Mouse (Mus musculus) midbrain, embryonic 16.5 days (tissue): ENCODE measurements at regions not wholly inside any gene's neighbourhood (a gene's known extent, or its start where the extent isn't known, plus 50 kb on each side); places are given as distances from the start of the nearest gene placed in this dataset.

Source experiments
- ATAC-seq: fragments of 200-750 bp; cut with Nextera tagmentation; 2 replicates; pipeline ENCODE4 v1.8.0; 2017; ENCODE audit warnings: moderate TSS enrichment
- H3K27ac ChIP-seq: fragments of 300-500 bp; sonication (generic); 2 replicates; pipeline ENCODE4 v1.5.1; 2014; ENCODE audit warnings: mild to moderate bottlenecking, low read length, mixed read lengths
- H3K27me3 ChIP-seq: fragments of 300-500 bp; sonication (generic); 2 replicates; pipeline ENCODE4 v1.6.1; 2014; ENCODE audit warnings: low read depth, low read length, mixed read lengths; ENCODE audit not compliant: control insufficient read depth, insufficient read depth
- H3K36me3 ChIP-seq: fragments of 300-500 bp; sonication (generic); 2 replicates; pipeline ENCODE4 v1.6.1; 2014; ENCODE audit warnings: mild to moderate bottlenecking, low read length, moderate library complexity, mixed read lengths; ENCODE audit not compliant: control insufficient read depth, insufficient read depth
- H3K4me1 ChIP-seq: fragments of 300-500 bp; sonication (generic); 2 replicates; pipeline ENCODE4 v1.6.1; 2014; ENCODE audit warnings: mild to moderate bottlenecking, low read length, mixed read lengths; ENCODE audit not compliant: control insufficient read depth, insufficient read depth
- H3K4me2 ChIP-seq: fragments of 300-500 bp; sonication (generic); 2 replicates; pipeline ENCODE4 v1.6.1; 2014; ENCODE audit warnings: mild to moderate bottlenecking, low read length, mixed read lengths
- H3K4me3 ChIP-seq: fragments of 300-500 bp; sonication (generic); 2 replicates; pipeline ENCODE4 v1.5.1; 2014; ENCODE audit warnings: low read depth, mild to moderate bottlenecking, low read length, moderate library complexity, mixed read lengths
- H3K9ac ChIP-seq: fragments of 300-500 bp; sonication (generic); 2 replicates; pipeline ENCODE4 v1.6.1; 2014; ENCODE audit warnings: low read depth, low read length, mixed read lengths
- H3K9me3 ChIP-seq: fragments of 300-500 bp; sonication (generic); replicated peaks from 2 replicates; pipeline ENCODE4 v1.6.1; 2014; ENCODE audit warnings: mild to moderate bottlenecking, low read length, mixed read lengths; ENCODE audit not compliant: control insufficient read depth, poor library complexity, severe bottlenecking
- WGBS: fragments of 180-500 bp; shearing (Covaris S2); extraction: QIAGEN DNeasy Blood & Tissue Kit; methylation state at CpG from one replicate; pipeline ENCODE4 v1.1.7; 2014; 5-methylcytosine and 5-hydroxymethylcytosine counted together

- 0 out of 2 replicates have a peak, but pooled peaks cover 2% of the 10 kb centered on the region for H3K4me1 ChIP-seq
- H3K9ac ChIP-seq, result no peak overlapping the region
- no peaks in the 10 kb centered on the region for H3K9me3 ChIP-seq
- H3K36me3 ChIP-seq, result no peaks in the 10 kb centered on the region
- H3K4me3 ChIP-seq, result no peak overlapping the region
- WGBS, result 64% methylated on average over 4 of the region's 4 CpGs
- H3K27ac ChIP-seq, result no peak overlapping the region
- ATAC-seq, result no peak
- H3K4me2 ChIP-seq, result no peak overlapping the region
- no peaks in the 10 kb centered on the region for H3K27me3 ChIP-seq
Observed at GRCm38 (mm10) chr10:45982731-45983274, 405.2 kb downstream of the Hace1 start.

DNA sequence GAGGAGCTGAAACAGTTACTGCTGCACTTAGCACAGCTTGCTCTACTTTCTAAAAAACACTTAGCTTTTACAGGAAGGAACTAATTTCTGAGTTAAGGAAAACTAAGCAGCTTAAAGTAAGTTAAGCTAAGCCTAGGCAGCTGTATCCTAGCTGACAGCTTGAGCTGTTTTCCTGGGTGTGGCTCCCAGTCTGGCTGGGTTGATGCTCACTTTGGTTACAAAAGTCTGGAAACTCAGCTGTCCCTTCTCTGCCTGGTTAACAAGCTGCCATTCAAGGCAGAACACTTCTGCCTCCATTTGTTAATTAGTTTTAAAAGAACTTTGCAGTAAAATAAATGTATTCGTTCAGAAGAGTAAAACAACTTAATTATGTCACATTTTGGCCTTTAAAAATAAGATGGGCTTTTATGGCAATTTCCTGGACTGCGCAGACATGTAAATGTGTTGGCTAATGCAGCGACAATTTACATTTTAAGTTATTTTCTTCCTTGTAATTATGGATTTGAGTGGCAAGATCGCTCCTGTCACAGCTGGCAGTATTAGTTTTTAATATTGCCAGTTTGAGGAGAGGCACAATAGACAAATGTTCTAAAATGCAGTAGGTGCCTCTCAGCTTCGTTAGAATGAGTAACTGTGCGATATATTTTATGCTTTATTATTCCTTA is 406.2 kb downstream of the Hace1 start:
- Histone ChIP-seq H3K9me3 (no peaks in the 10 kb centered on the region), H3K27me3 (no peaks in the 10 kb centered on the region), H3K4me1 (0 out of 2 replicates have a peak, but pooled peaks cover 2% of the 10 kb centered on the region), H3K4me3 (no peak overlapping the region), H3K4me2 (no peak overlapping the region), H3K9ac (no peak overlapping the region), H3K36me3 (no peaks in the 10 kb centered on the region), H3K27ac (no peak overlapping the region)
- no peak for ATAC-seq
- 76% methylated on average over 6 of the region's 6 CpGs for WGBS

DNA sequence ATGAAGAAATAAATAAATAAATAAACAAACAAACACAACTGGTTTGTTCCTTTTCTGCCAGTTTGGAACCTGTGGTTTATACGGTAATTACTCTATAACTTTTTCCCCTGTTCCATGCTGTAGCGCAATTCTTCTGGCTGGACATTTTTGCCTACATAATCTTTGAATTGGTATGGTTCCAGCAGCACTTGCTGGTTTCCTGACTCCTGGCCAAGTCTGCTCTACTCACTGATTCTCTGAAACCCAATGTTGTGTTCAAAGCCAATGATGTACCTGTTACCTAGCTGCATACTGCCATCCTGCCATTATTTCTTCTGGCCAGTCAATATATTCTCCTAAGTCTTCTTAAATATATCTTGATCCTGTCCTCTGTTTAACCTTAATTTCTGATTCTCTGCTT is 408.7 kb downstream of the Hace1 start:
- H3K27me3 ChIP-seq, result no peaks in the 10 kb centered on the region
- 91% methylated on average over 2 of the region's 2 CpGs for WGBS
- no peaks in the 10 kb centered on the region for H3K9me3 ChIP-seq
- no peak overlapping the region for H3K9ac ChIP-seq
- no peaks in the 10 kb centered on the region for H3K36me3 ChIP-seq
- 0 out of 2 replicates have a peak, but pooled peaks cover 2% of the 10 kb centered on the region for H3K4me1 ChIP-seq
- H3K27ac ChIP-seq, result no peak overlapping the region
- no peak overlapping the region for H3K4me3 ChIP-seq
- no peak for ATAC-seq
- H3K4me2 ChIP-seq, result no peak overlapping the region

GRCm38 (mm10) chr10:46006319-46006718 is 428.7 kb downstream of the Hace1 start:
- no peak for ATAC-seq
- Histone ChIP-seq H3K9me3 (no peaks in the 10 kb centered on the region), H3K27ac (no peak overlapping the region), H3K27me3 (no peaks in the 10 kb centered on the region), H3K4me1 (no peaks in the 10 kb centered on the region), H3K9ac (no peak overlapping the region), H3K4me3 (no peak overlapping the region), H3K36me3 (no peaks in the 10 kb centered on the region), H3K4me2 (no peak overlapping the region)
- WGBS, result 28% methylated on average over 2 of the region's 2 CpGs

GRCm38 (mm10) chr10:46011916-46012596 is 434.4 kb downstream of the Hace1 start:
- 17% methylated on average over 12 of the region's 12 CpGs for WGBS

GRCm38 (mm10) chr10:46012599-46012998 is 435.0 kb downstream of the Hace1 start:
- Histone ChIP-seq H3K4me1 (peaks cover 13% of the 10 kb centered on the region), H3K27me3 (no peaks in the 10 kb centered on the region), H3K27ac (no peak overlapping the region), H3K36me3 (no peaks in the 10 kb centered on the region), H3K9ac (no peak overlapping the region), H3K9me3 (no peaks in the 10 kb centered on the region), H3K4me3 (no peak overlapping the region), H3K4me2 (no peak overlapping the region)
- 81% methylated on average over 6 of the region's 6 CpGs for WGBS
- no peak for ATAC-seq

More at GRCm38 (mm10) chr10:46011916-46012596, 434.4 kb downstream of the Hace1 start:
- H3K4me1 ChIP-seq, result peaks cover 13% of the 10 kb centered on the region
- no peak overlapping the region for H3K4me3 ChIP-seq
- peak overlapping the region; percentile 12; the same call in 1 of the 2 replicates for H3K4me2 ChIP-seq
- no peaks in the 10 kb centered on the region for H3K36me3 ChIP-seq
- no peak overlapping the region; the same call in 1 of the 2 replicates for H3K27ac ChIP-seq
- H3K9ac ChIP-seq, result no peak overlapping the region
- H3K27me3 ChIP-seq, result no peaks in the 10 kb centered on the region
- peak; percentile 93 for ATAC-seq
- no peaks in the 10 kb centered on the region for H3K9me3 ChIP-seq

- WGBS, result 51% methylated on average over 5 of the region's 5 CpGs
- Histone ChIP-seq H3K4me2 (no peak overlapping the region), H3K4me1 (peaks cover 13% of the 10 kb centered on the region), H3K9ac (no peak overlapping the region), H3K36me3 (no peaks in the 10 kb centered on the region), H3K27me3 (no peaks in the 10 kb centered on the region), H3K4me3 (no peak overlapping the region), H3K9me3 (no peaks in the 10 kb centered on the region), H3K27ac (no peak overlapping the region)
- ATAC-seq, result no peak
Observed at GRCm38 (mm10) chr10:46016295-46016694, 438.7 kb downstream of the Hace1 start.

GRCm38 (mm10) chr10:46045474-46046093 is 468.0 kb downstream of the Hace1 start:
- peak overlapping the region; percentile 32 for H3K27ac ChIP-seq
- H3K4me2 ChIP-seq, result no peak overlapping the region
- no peaks in the 10 kb centered on the region for H3K9me3 ChIP-seq
- no peak overlapping the region for H3K9ac ChIP-seq
- H3K4me3 ChIP-seq, result no peak overlapping the region
- H3K4me1 ChIP-seq, result peaks cover 15% of the 10 kb centered on the region
- H3K36me3 ChIP-seq, result no peaks in the 10 kb centered on the region
- no peaks in the 10 kb centered on the region for H3K27me3 ChIP-seq
- ATAC-seq, result peak; percentile 50; the same call in 1 of the 2 replicates
- 7% methylated on average over 6 of the region's 6 CpGs for WGBS
